ENCODE assay signal across 7 mouse cellular contexts in genomic region chr11:88459946-88460736, GRCm38 (mm10).
A peak's percentile ranks its signal among the peaks of the same experiment; 100 is the strongest.
DNase-seq lines count a peak whose midpoint lies in the region; ATAC-seq lines count a peak whose summit lies in the region.

No protein-coding gene starts in this region.

- DNase-seq in heart, adult 8-10 months (ENCODE audit: low spot score): peak; percentile 35
- no peak for DNase-seq in layer of hippocampus, postnatal 36 days
- DNase-seq in adrenal gland, postnatal 14 days: no peak

- H3K9me3 ChIP-seq in embryonic facial prominence, embryonic 13.5 days: no peaks in the 10 kb centered on the region
- no peaks in the 10 kb centered on the region for H3K9me3 ChIP-seq in kidney, embryonic 14.5 days (ENCODE audit: control insufficient read depth, low read length)
- no peaks in the 10 kb centered on the region for H3K9me3 ChIP-seq in midbrain, embryonic 15.5 days

- 35% methylated on average over 19 of the region's 19 CpGs for WGBS in embryonic facial prominence, embryonic 13.5 days
- whole genome bisulfite sequencing in kidney, embryonic 14.5 days: 18% methylated on average over 19 of the region's 19 CpGs
- 25% methylated on average over 19 of the region's 19 CpGs for WGBS in midbrain, embryonic 15.5 days

- H3K4me2 ChIP-seq in embryonic facial prominence, embryonic 13.5 days: no peak overlapping the region
- H3K4me2 ChIP-seq in kidney, embryonic 14.5 days (replicated peaks; ENCODE audit: low read depth, low read length): no peak overlapping the region
- H3K4me2 ChIP-seq in midbrain, embryonic 15.5 days: no peak overlapping the region

- no peak overlapping the region for H3K4me3 ChIP-seq in embryonic facial prominence, embryonic 13.5 days
- no peak overlapping the region for H3K4me3 ChIP-seq in kidney, embryonic 14.5 days (ENCODE audit: low read length)
- H3K4me3 ChIP-seq in midbrain, embryonic 15.5 days: no peak overlapping the region

- H3K9ac ChIP-seq in embryonic facial prominence, embryonic 13.5 days: no peak overlapping the region
- no peak overlapping the region for H3K9ac ChIP-seq in kidney, embryonic 14.5 days (ENCODE audit: low read depth, low read length)
- no peak overlapping the region for H3K9ac ChIP-seq in midbrain, embryonic 15.5 days

- H3K36me3 ChIP-seq in embryonic facial prominence, embryonic 13.5 days: 0 out of 2 replicates have a peak, but pooled peaks cover 3% of the 10 kb centered on the region
- no peaks in the 10 kb centered on the region for H3K36me3 ChIP-seq in kidney, embryonic 14.5 days (ENCODE audit: control insufficient read depth, insufficient read depth, low read length)
- no peaks in the 10 kb centered on the region for H3K36me3 ChIP-seq in midbrain, embryonic 15.5 days (replicated peaks)

- no peak for ATAC-seq in embryonic facial prominence, embryonic 13.5 days (ENCODE audit: insufficient number of reproducible peaks, insufficient read depth, low FRiP score, low TSS enrichment, low read depth)
- ATAC-seq in kidney, embryonic 14.5 days (ENCODE audit: low FRiP score, low TSS enrichment): peak; percentile 83
- ATAC-seq in midbrain, embryonic 15.5 days (replicated peaks): no peak
- ATAC-seq in megakaryocyte progenitor cell, adult 5-6 weeks (replicated peaks; ENCODE audit: poor library complexity): no peak

- H3K27me3 ChIP-seq in embryonic facial prominence, embryonic 13.5 days: no peaks in the 10 kb centered on the region
- H3K27me3 ChIP-seq in kidney, embryonic 14.5 days (ENCODE audit: control insufficient read depth, insufficient read depth, low read length): no peaks in the 10 kb centered on the region
- H3K27me3 ChIP-seq in midbrain, embryonic 15.5 days (replicated peaks): no peaks in the 10 kb centered on the region

- peak overlapping the region; percentile 45 for H3K27ac ChIP-seq in embryonic facial prominence, embryonic 13.5 days
- peak overlapping the region; percentile 92 for H3K27ac ChIP-seq in kidney, embryonic 14.5 days (ENCODE audit: low read depth, low read length)
- H3K27ac ChIP-seq in midbrain, embryonic 15.5 days: peak overlapping the region; percentile 53

- H3K4me1 ChIP-seq in embryonic facial prominence, embryonic 13.5 days: peaks cover 41% of the 10 kb centered on the region
- H3K4me1 ChIP-seq in kidney, embryonic 14.5 days (ENCODE audit: control insufficient read depth, insufficient read depth, low read length): peaks cover 65% of the 10 kb centered on the region
- peaks cover 72% of the 10 kb centered on the region for H3K4me1 ChIP-seq in midbrain, embryonic 15.5 days
